Mouse (Mus musculus) neural tube, embryonic 11.5 days (tissue): ENCODE measurements at regions not wholly inside any gene's neighbourhood (a gene's known extent, or its start where the extent isn't known, plus 50 kb on each side); places are given as distances from the start of the nearest gene placed in this dataset.
"Not testable (repeated sequence)": the region's sequence is repeated elsewhere in the genome, so short reads cannot be mapped to it uniquely, and the experiment has no call there.

Source experiments
- ATAC-seq: fragments of 200-750 bp; cut with Nextera tagmentation; 2 replicates; pipeline ENCODE4 v1.8.0; 2017; ENCODE audit warnings: moderate number of reproducible peaks, mild to moderate bottlenecking, moderate TSS enrichment, moderate library complexity; ENCODE audit not compliant: insufficient read depth, low FRiP score, low TSS enrichment
- DNase-seq: peaks from one replicate; pipeline ENCODE4 v3.0.0-alpha.2; 2015; ENCODE audit warnings: low spot score
- H3K27ac ChIP-seq: fragments of 300-500 bp; sonication (generic); 2 replicates; pipeline ENCODE4 v1.5.1; 2014; ENCODE audit warnings: low read depth, mild to moderate bottlenecking, low read length
- H3K27me3 ChIP-seq: fragments of 300-500 bp; sonication (generic); 2 replicates; pipeline ENCODE4 v1.6.1; 2014; ENCODE audit warnings: mild to moderate bottlenecking, low read length, mixed read lengths; ENCODE audit not compliant: control insufficient read depth, insufficient read depth
- H3K36me3 ChIP-seq: fragments of 300-500 bp; sonication (generic); 2 replicates; pipeline ENCODE4 v1.6.1; 2014; ENCODE audit warnings: mild to moderate bottlenecking, low read length, moderate library complexity, mixed read lengths; ENCODE audit not compliant: control insufficient read depth, insufficient read depth
- H3K4me1 ChIP-seq: fragments of 300-500 bp; sonication (generic); 2 replicates; pipeline ENCODE4 v1.6.1; 2014; ENCODE audit warnings: low read length, mixed read lengths; ENCODE audit not compliant: control insufficient read depth, insufficient read depth
- H3K4me2 ChIP-seq: fragments of 300-500 bp; sonication (generic); 2 replicates; pipeline ENCODE4 v1.6.1; 2014; ENCODE audit warnings: low read depth, mild to moderate bottlenecking, moderate library complexity
- H3K4me3 ChIP-seq: fragments of 300-500 bp; sonication (generic); 2 replicates; pipeline ENCODE4 v1.5.1; 2014; ENCODE audit warnings: low read depth, low read length
- H3K9ac ChIP-seq: fragments of 300-500 bp; sonication (generic); 2 replicates; pipeline ENCODE4 v1.6.1; 2014; ENCODE audit warnings: mild to moderate bottlenecking, low read length
- H3K9me3 ChIP-seq: fragments of 300-500 bp; sonication (generic); 2 replicates; pipeline ENCODE4 v1.6.1; 2016; ENCODE audit warnings: low read length; ENCODE audit not compliant: control insufficient read depth
- WGBS: fragments of 180-500 bp; shearing (Covaris S2); extraction: QIAGEN DNeasy Blood & Tissue Kit; methylation state at CpG from one replicate; pipeline ENCODE4 v1.1.7; 2014; 5-methylcytosine and 5-hydroxymethylcytosine counted together

GRCm38 (mm10) chr15:8766208-8766607, 55.6 kb upstream of the Slc1a3 start:
- H3K9ac ChIP-seq, H3K4me2 ChIP-seq, H3K9me3 ChIP-seq, H3K36me3 ChIP-seq, ATAC-seq, H3K4me3 ChIP-seq, H3K27me3 ChIP-seq, H3K4me1 ChIP-seq, DNase-seq, H3K27ac ChIP-seq: not testable (repeated sequence)

DNA sequence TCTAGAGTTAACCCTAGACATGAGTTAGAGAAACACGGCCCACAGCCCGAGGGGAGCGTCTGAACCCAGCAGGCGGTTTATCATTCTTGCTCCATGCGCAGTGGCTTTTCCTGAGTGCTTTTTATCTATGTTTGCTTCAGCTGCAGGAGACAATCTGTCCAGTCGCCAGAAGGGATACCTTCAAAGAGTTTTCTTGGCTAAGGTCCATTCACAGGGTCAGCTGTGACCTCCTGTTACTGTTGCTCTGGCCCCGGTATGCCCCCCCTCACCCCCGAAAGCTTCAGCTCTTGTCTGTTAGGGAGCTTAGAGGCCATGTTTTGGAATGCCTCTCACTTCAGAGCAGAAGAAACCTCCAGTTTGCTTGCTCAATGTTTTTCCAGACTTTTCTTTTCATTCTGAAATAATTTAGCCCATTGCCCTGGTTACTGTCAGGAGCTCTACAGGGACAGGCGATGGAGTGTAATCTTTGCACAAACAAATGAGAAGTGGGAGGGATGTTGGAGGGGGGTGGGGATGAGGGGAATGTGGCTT, 51.2 kb upstream of the Slc1a3 start:
- H3K27ac ChIP-seq, result no peak overlapping the region
- WGBS, result 47% methylated on average over 9 of the region's 9 CpGs
- DNase-seq, result no peak

DNA sequence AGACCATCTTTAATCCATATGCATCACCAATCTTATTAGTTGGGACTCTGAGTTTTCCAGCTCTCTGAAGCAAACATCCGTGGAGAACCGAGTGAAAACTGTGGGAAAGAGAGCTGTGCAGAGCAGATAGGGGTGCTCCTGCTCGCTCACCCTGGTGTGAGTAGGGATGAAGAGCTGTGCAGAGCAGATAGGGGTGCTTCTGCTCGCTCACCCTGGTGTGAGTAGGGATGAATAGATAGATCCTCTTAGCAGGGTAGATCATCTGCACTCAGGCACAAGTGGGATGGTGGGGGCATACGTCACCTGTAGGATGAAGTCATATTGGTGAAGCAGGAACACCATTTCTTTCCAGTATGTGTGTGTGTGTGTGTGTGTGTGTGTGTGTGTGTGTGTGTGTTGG, 50.6 kb upstream of the Slc1a3 start:
- no peaks in the 10 kb centered on the region for H3K4me1 ChIP-seq
- DNase-seq, result no peak
- no peak overlapping the region for H3K4me3 ChIP-seq
- no peak overlapping the region for H3K27ac ChIP-seq
- no peak overlapping the region for H3K9ac ChIP-seq
- no peaks in the 10 kb centered on the region for H3K27me3 ChIP-seq
- 85% methylated on average over 5 of the region's 5 CpGs for WGBS
- no peak overlapping the region for H3K4me2 ChIP-seq
- ATAC-seq, result no peak
- no peaks in the 10 kb centered on the region for H3K36me3 ChIP-seq
- no peaks in the 10 kb centered on the region for H3K9me3 ChIP-seq

More for the DNA sequence above, 51.2 kb upstream of the Slc1a3 start:
- Histone ChIP-seq H3K4me1 (no peaks in the 10 kb centered on the region), H3K4me3 (no peak overlapping the region), H3K9me3 (no peaks in the 10 kb centered on the region), H3K36me3 (no peaks in the 10 kb centered on the region), H3K9ac (no peak overlapping the region), H3K4me2 (no peak overlapping the region), H3K27me3 (no peaks in the 10 kb centered on the region)
- no peak for ATAC-seq
